Mouse (Mus musculus): ENCODE results near the gene Ms4a4c. TPM values are rescaled to one million over a fixed set of nuclear protein-coding genes. Genes with fewer than 3 reads are reported as not detected.
"Not testable (repeated sequence)": the region's sequence is repeated elsewhere in the genome, so short reads cannot be mapped to it uniquely, and the experiment has no call there.

The Ms4a4c gene
- total RNA-seq, 4 experiments from 2014 or later: 0.53 TPM; not detected in 3

DNA sequence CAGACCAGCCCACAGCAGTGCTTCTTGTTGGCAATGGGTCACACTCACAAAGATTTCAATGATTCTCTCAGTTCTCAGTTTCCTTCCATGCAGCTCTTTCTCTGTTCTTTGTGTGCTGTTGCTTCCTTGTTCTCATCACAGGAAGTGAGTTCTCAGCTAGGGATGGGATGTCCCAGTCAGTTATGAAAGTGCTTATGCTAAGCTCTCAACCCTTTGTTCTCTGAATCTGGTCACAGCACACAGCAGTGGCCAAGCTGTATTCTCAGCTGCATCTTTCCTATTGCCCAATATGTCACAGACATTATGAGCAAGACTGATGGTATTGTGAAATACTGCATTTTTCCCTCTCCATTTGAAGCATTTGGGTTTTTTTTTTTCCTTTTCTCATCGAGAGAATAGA is 60.2 kb downstream of the Ms4a4c start:
- not testable (repeated sequence) for DNase-seq (ENCODE audit: low spot score in 2 of 2)

DNA sequence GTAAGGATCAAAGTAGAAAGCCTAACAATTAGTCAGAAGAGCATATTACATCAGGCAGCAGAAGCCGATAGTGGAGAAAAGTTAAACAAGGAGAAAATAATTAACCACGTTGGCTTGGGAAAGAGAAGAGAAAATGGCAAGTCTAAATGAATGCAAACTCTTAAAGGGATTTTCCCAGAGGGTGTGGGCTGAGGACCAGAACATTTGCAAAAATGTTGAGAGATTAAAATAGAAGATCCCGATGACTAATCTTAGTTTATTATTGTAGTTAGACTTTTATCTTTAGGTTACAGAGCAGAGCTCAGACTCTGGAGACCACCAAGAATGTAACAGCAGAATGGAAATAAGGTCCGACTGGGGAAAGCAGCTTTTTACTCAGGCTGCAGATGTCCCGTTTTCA is 61.9 kb downstream of the Ms4a4c start:
- DNase-seq (ENCODE audit: low spot score in 2 of 2): no peak

DNA sequence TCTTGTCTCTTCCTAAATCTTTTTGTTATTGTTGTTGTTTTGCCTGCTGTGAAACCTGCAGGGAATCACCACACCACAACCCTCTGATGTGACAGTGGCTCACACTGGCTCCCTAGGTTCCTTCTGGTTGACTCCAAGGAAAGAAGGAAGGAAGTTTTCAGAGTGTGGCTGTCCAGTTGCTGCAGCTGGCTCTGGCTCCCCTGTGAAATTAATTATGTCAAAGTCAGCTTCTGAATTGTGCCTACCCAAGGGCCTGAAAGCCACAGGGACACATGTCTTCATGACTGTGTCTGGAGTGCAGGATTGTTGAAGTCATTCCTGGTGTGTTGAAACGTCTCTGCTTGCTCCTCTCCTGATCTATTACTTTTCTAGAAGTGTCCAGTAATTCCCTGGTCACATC is 63.8 kb downstream of the Ms4a4c start:
- not testable (repeated sequence) for DNase-seq (ENCODE audit: low spot score in 2 of 2)

DNA sequence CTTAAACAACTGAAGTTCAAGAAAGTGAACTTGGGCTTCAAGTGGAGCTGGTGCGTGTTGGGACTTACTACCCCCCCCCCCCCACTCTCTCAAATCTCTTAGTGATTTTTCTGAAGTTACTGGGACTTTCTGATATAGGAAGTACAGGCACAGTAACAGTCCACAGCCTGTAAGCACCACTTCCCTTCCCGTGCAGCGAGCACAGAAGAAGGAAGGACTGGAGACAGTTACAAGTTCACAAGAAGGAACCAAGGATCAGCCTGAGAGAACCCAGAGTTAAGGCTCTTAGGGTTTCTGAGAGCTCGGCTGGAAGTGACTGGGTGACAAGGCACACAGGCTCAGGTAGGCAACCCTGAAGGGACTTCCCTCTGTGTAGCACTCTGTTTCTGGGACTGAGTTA is 64.6 kb downstream of the Ms4a4c start, which contains the start of gene Ms4a6c:
TSS of gene Ms4a6c (plus strand) at position 152 of the 400 bp plus-strand sequence.
- not testable (repeated sequence) for DNase-seq (ENCODE audit: low spot score in 2 of 2)

Other genes with a start within 250 kb of the Ms4a4c start
- gene 1700025F22Rik, start 239.4 kb upstream of the Ms4a4c start, total RNA-seq (2022): not detected
- gene Ms4a13, start 208.0 kb upstream of the Ms4a4c start, total RNA-seq (2022): not detected
- not detected for gene Ms4a12, start 172.3 kb upstream of the Ms4a4c start, total RNA-seq (2022)
- gene Ms4a1, start 138.5 kb upstream of the Ms4a4c start, total RNA-seq (2022): not detected
- gene Ms4a5, start 120.9 kb upstream of the Ms4a4c start, total RNA-seq (2022): not detected
- under 1 TPM in 1 of 4 experiments, not detected in 3; 0.11 TPM for gene Ms4a14, start 90.3 kb upstream of the Ms4a4c start, total RNA-seq (2022)
- 1 to 10 TPM in 1 of 4 experiments, not detected in 3; 1.6 TPM for gene Ms4a7, start 68.6 kb upstream of the Ms4a4c start, total RNA-seq (2022)
- 1 to 10 TPM in 1 of 4 experiments, under 1 TPM in 1, not detected in 2; 0.68 to 1.6 TPM for gene Ms4a4a, start 29.2 kb upstream of the Ms4a4c start, total RNA-seq (2022)
- gene Ms4a4b, start 38.8 kb downstream of the Ms4a4c start, total RNA-seq (2022): 1 to 10 TPM in 1 of 4 experiments, not detected in 3; 1.4 TPM
- 1 to 10 TPM in 3 of 4 experiments, under 1 TPM in 1; 0.78 to 2.2 (median 1.3) TPM for gene Ms4a6c, start 64.6 kb downstream of the Ms4a4c start, total RNA-seq (2022)
- gene Gm8369, start 81.2 kb downstream of the Ms4a4c start, total RNA-seq (2022): 1 to 10 TPM in 1 of 4 experiments, under 1 TPM in 3; 0.28 to 1.3 (median 0.65) TPM
- gene Ms4a6b, start 111.7 kb downstream of the Ms4a4c start, total RNA-seq (2022): 1 to 10 TPM in 2 of 4 experiments, under 1 TPM in 2; 0.57 to 3.3 (median 1.3) TPM
- not detected for gene Ms4a4d, start 132.0 kb downstream of the Ms4a4c start, total RNA-seq (2022)
- gene Ms4a6d, start 200.1 kb downstream of the Ms4a4c start, total RNA-seq (2022): 1 to 10 TPM in 3 of 4 experiments, under 1 TPM in 1; 0.98 to 2.5 (median 2.3) TPM
- under 1 TPM in 1 of 4 experiments, not detected in 3; 0.40 TPM for gene Ms4a2, start 218.9 kb downstream of the Ms4a4c start, total RNA-seq (2022)
- not detected for gene Ms4a3, start 236.1 kb downstream of the Ms4a4c start, total RNA-seq (2022)

Data from left cerebral cortex, adult 8-10 months (tissue).